Mouse (Mus musculus) myocyte (in vitro differentiated cells): Measurements from ENCODE around the gene Med13. TPM values are rescaled to one million over a fixed set of nuclear protein-coding genes. Genes with fewer than 3 reads are reported as not detected.

ENCODE experiments used
- H3K27me3 ChIP-seq: one replicate; pipeline ENCODE4 v1.6.1; 2011; ENCODE audit not compliant: control insufficient read depth, insufficient read depth, insufficient read length
- H3K36me3 ChIP-seq: one replicate; pipeline ENCODE4 v1.6.1; 2011; ENCODE audit not compliant: control insufficient read depth, insufficient read depth
- H3K4me2 ChIP-seq: one replicate; pipeline ENCODE4 v1.6.1; 2011; ENCODE audit warnings: low read depth, control low read depth
- H3K4me3 ChIP-seq: one replicate; pipeline ENCODE4 v1.5.1; 2011; ENCODE audit warnings: mild to moderate bottlenecking, control low read depth, moderate library complexity
- H3K79me2 ChIP-seq: one replicate; pipeline ENCODE4 v1.6.1; 2011; ENCODE audit not compliant: control insufficient read depth, insufficient read depth
- H3ac ChIP-seq: one replicate; pipeline ENCODE4 v1.6.1; 2011; ENCODE audit not compliant: control insufficient read depth, insufficient read length
- CEBPB ChIP-seq: IDR thresholded peaks from 2 replicates; pipeline ENCODE4 v1.6.1; 2011; ENCODE audit warnings: mild to moderate bottlenecking, moderate library complexity; ENCODE audit not compliant: poor library complexity, insufficient read depth, severe bottlenecking
- E2F4 ChIP-seq: IDR thresholded peaks from one replicate; pipeline ENCODE4 v1.6.1; 2011; ENCODE audit warnings: mild to moderate bottlenecking, control low read depth, moderate library complexity; ENCODE audit not compliant: insufficient read depth
- MAX ChIP-seq: IDR thresholded peaks from one replicate; pipeline ENCODE4 v1.6.1; 2011; ENCODE audit warnings: low read depth, mild to moderate bottlenecking, control low read depth
- MYOD1 ChIP-seq, 3 experiments: IDR thresholded peaks; one replicate each; pipeline ENCODE4 v1.6.1; 2011; ENCODE audit warnings: control low read depth in 2 of 3, low read depth in 2 of 3, mild to moderate bottlenecking in 2 of 3, moderate library complexity in 1 of 3; ENCODE audit not compliant: insufficient read length in 2 of 3, control insufficient read depth in 1 of 3
- MYOG ChIP-seq, 3 experiments: IDR thresholded peaks; one replicate each; pipeline ENCODE4 v1.6.1; 2011; ENCODE audit warnings: control low read depth in 2 of 3, low read depth in 2 of 3, mild to moderate bottlenecking in 2 of 3; ENCODE audit not compliant: insufficient read length in 2 of 3, control insufficient read depth in 1 of 3, insufficient read depth in 1 of 3
- POLR2A ChIP-seq: IDR thresholded peaks from one replicate; pipeline ENCODE4 v1.6.1; 2011; ENCODE audit warnings: low read depth, mild to moderate bottlenecking, control low read depth, moderate library complexity; ENCODE audit not compliant: insufficient read length
- POLR2AphosphoS2 ChIP-seq: IDR thresholded peaks from one replicate; pipeline ENCODE4 v1.6.1; 2011; ENCODE audit warnings: low read depth, control low read depth; ENCODE audit not compliant: insufficient read length
- REST ChIP-seq: IDR thresholded peaks from one replicate; pipeline ENCODE4 v1.6.1; 2011; ENCODE audit warnings: mild to moderate bottlenecking, control low read depth, moderate library complexity; ENCODE audit not compliant: insufficient read depth, insufficient read length
- SRF ChIP-seq: IDR thresholded peaks from one replicate; pipeline ENCODE4 v1.6.1; 2011; ENCODE audit warnings: low read depth; ENCODE audit not compliant: control insufficient read depth, insufficient read length
- TCF12 ChIP-seq: IDR thresholded peaks from one replicate; pipeline ENCODE4 v1.6.1; 2011; ENCODE audit warnings: mild to moderate bottlenecking, control low read depth; ENCODE audit not compliant: poor library complexity, insufficient read depth, severe bottlenecking
- TCF3 ChIP-seq: IDR thresholded peaks from one replicate; pipeline ENCODE4 v1.6.1; 2011; ENCODE audit warnings: low read depth, control low read depth; ENCODE audit not compliant: insufficient read length
- USF1 ChIP-seq: IDR thresholded peaks from one replicate; pipeline ENCODE4 v1.6.1; 2011; ENCODE audit warnings: low read depth, mild to moderate bottlenecking, control low read depth, moderate library complexity
- polyA plus RNA-seq: library from polyadenylated mRNA; unstranded; fragments of >200 nt; fragmentation: generic; extraction: Trizol; gene quantifications from one replicate; pipeline ENCODE4 v1.2.1, GENCODE M21; 2012; ENCODE audit warnings: missing spikeins

Gene Med13
- polyA plus RNA-seq, 1 experiment: 6.2 TPM

DNA sequence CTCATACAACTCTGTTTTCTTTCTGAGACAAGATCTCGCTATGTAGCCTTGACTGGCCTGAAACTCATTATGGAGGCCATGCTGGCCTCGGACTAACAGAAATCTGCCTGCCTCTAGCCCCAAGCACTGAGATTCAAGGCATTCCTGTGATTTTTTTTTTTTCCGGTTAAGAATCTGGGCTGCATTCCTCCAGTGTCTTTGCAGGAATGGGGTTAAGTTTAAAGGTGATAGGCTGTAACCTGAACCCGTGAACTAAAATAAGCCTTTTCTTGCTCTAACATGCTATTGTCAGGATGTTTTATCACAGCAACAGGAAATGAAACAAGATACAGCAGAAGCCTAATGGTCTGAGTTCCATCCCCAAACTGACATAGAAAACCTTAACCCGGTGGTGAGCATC lies 11.6 kb upstream of the Med13 start:
- Histone ChIP-seq H3K4me2 (peak overlapping the region; percentile 18), H3K27me3 (no peaks in the 10 kb centered on the region), H3K79me2 (no peaks in the 10 kb centered on the region), H3K36me3 (no peaks in the 10 kb centered on the region), H3K4me3 (no peak overlapping the region), H3ac (no peak overlapping the region)
- TF ChIP-seq MYOG (IDR thresholded peaks at IDR 0.05; ENCODE audit: control insufficient read depth in 1 of 3, insufficient read depth in 1 of 3, insufficient read length in 2 of 3, low read depth in 2 of 3) (no peak), REST (no peak), MYOD1 (IDR thresholded peaks at IDR 0.05; ENCODE audit: control insufficient read depth in 1 of 3, insufficient read length in 2 of 3, low read depth in 2 of 3) (no peak), POLR2AphosphoS2 (no peak), E2F4 (no peak), TCF12 (no peak), POLR2A (no peak), TCF3 (no peak), CEBPB (no peak), MAX (no peak), SRF (no peak), USF1 (no peak)

- Histone ChIP-seq H3K27me3 (no peaks in the 10 kb centered on the region), H3K4me3 (no peak overlapping the region), H3K4me2 (no peak overlapping the region), H3K36me3 (no peaks in the 10 kb centered on the region), H3K79me2 (no peaks in the 10 kb centered on the region), H3ac (no peak overlapping the region)
- TF ChIP-seq SRF (no peak), USF1 (no peak), POLR2A (no peak), CEBPB (no peak), TCF3 (no peak), MAX (no peak), E2F4 (no peak), TCF12 (no peak), MYOG (IDR thresholded peaks at IDR 0.05; ENCODE audit: control insufficient read depth in 1 of 3, insufficient read depth in 1 of 3, insufficient read length in 2 of 3, low read depth in 2 of 3) (no peak), REST (no peak), MYOD1 (IDR thresholded peaks at IDR 0.05; ENCODE audit: control insufficient read depth in 1 of 3, insufficient read length in 2 of 3, low read depth in 2 of 3) (no peak), POLR2AphosphoS2 (no peak)
Observed at GRCm38 (mm10) chr11:86364709-86365452, 7.5 kb upstream of the Med13 start.

DNA sequence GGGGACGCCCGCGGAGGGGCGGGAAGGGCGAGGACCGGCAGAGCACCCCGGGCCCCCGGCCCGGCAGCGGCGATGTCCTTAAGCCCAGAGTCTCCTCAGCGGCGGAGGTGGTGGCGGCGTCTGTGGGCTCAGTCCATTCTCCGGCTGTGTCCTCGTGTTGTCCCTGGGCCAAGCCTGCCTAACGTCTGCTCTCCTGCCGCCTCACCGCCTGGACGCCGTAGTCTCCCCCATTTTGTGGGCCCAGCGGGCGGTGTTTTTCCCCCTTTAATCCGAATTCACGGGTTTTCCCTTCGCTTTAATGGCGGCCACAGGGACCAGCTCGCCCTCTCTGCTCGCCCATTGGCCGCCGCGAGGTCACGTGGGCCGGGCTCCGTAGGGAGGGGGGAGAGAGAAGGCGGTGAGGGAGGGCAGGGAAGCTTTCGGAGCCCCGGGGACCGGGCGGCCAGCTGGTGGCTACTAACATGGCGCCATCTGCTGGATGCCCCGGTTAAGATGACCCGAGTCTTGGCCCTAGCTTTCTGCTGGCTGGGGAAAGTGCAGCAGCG lies 654 bp upstream of the Med13 start:
- TF ChIP-seq CEBPB (no peak), TCF12 (no peak), SRF (no peak), MYOD1 (IDR thresholded peaks at IDR 0.05; ENCODE audit: control insufficient read depth in 1 of 3, insufficient read length in 2 of 3, low read depth in 2 of 3) (peak in 2 of 3 experiments; percentile 24 to 35), REST (no peak), MAX (no peak), MYOG (IDR thresholded peaks at IDR 0.05; ENCODE audit: control insufficient read depth in 1 of 3, insufficient read depth in 1 of 3, insufficient read length in 2 of 3, low read depth in 2 of 3) (peak in 1 of 3 experiments; percentile 55), POLR2AphosphoS2 (peak; percentile 84), TCF3 (no peak), POLR2A (peak; percentile 86), E2F4 (no peak), USF1 (peak; percentile 96)
- Histone ChIP-seq H3ac (peak overlapping the region; percentile 84), H3K36me3 (peaks cover 13% of the 10 kb centered on the region), H3K4me3 (peak overlapping the region; percentile 67), H3K4me2 (no peak overlapping the region), H3K79me2 (peaks cover 42% of the 10 kb centered on the region), H3K27me3 (no peaks in the 10 kb centered on the region)

GRCm38 (mm10) chr11:86356007-86356853 lies 1.2 kb downstream of the Med13 start:
- peaks cover 19% of the 10 kb centered on the region for H3K36me3 ChIP-seq
- peak overlapping the region; percentile 84 for H3ac ChIP-seq
- no peaks in the 10 kb centered on the region for H3K27me3 ChIP-seq
- peaks cover 60% of the 10 kb centered on the region for H3K79me2 ChIP-seq
- peak overlapping the region; percentile 72 for H3K4me2 ChIP-seq
- no peak for TF ChIP-seq E2F4
- TF ChIP-seq USF1: no peak
- no peak for TF ChIP-seq SRF
- TF ChIP-seq MAX: no peak
- no peak for TF ChIP-seq TCF3
- no peak for TF ChIP-seq POLR2A
- TF ChIP-seq POLR2AphosphoS2: no peak
- TF ChIP-seq MYOD1 (IDR thresholded peaks at IDR 0.05; ENCODE audit: control insufficient read depth in 1 of 3, insufficient read length in 2 of 3, low read depth in 2 of 3): no peak
- TF ChIP-seq MYOG (IDR thresholded peaks at IDR 0.05; ENCODE audit: control insufficient read depth in 1 of 3, insufficient read depth in 1 of 3, insufficient read length in 2 of 3, low read depth in 2 of 3): no peak
- TF ChIP-seq TCF12: no peak
- TF ChIP-seq CEBPB: no peak
- no peak for TF ChIP-seq REST
- H3K4me3 ChIP-seq: peak overlapping the region; percentile 67
